Mouse (Mus musculus) lung, adult 2 months (tissue): ENCODE results near the gene Zbtb45.

ENCODE experiments used
- CTCF ChIP-seq: fragments of 200-500 bp; IDR thresholded peaks from 2 replicates; pipeline ENCODE4 v1.5.1; 2011; ENCODE audit warnings: mild to moderate bottlenecking, low read length, control low read depth; ENCODE audit not compliant: insufficient read depth
- POLR2A ChIP-seq: fragments of 200-500 bp; IDR thresholded peaks from 2 replicates; pipeline ENCODE4 v1.6.1; 2011; ENCODE audit warnings: low read depth, mild to moderate bottlenecking, control low read depth, low read length, borderline replicate concordance; ENCODE audit errors: extremely low read depth

DNA sequence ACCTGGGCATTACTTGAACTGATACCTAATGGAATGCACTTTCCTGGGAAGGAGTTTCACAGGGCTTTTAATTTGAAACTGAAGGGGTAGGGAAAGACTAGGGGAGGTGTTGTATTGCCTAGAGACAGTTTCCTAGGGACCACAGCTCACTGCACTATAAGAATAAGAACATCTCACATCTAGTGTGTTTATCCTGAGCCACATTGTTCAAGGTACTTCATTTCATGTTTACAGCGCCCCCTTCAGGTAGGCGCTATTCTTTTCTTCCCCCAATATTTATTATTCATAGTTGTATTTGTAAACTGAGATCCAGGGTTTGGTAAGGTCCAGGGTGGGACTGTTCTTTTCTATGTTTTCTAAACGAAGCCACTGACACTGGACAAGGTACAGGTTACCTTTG lies 17.6 kb downstream of the Zbtb45 start:
- TF ChIP-seq CTCF (0 out of 2 replicates have a peak, but pooled peaks have one; percentile 2), POLR2A (no peak)
